Mouse (Mus musculus) liver, adult 2 months (tissue): Measurements from ENCODE around the gene Alpk3. TPM values are rescaled to one million over a fixed set of nuclear protein-coding genes. Genes with fewer than 3 reads are reported as not detected.

ENCODE experiments used
- DNase-seq: peaks from one replicate; pipeline ENCODE4 v3.0.0-alpha.2; 2011; ENCODE audit warnings: low read depth, low spot score; ENCODE audit errors: extremely low read depth
- H3K27ac ChIP-seq: fragments of 200-500 bp; replicated peaks from 2 replicates; pipeline ENCODE4 v1.5.1; 2012; ENCODE audit warnings: low read depth, mild to moderate bottlenecking, control low read depth, inconsistent platforms, low read length; ENCODE audit not compliant: insufficient read depth
- H3K27me3 ChIP-seq: fragments of 200-500 bp; 2 replicates; pipeline ENCODE4 v1.6.1; 2012; ENCODE audit warnings: mild to moderate bottlenecking, moderate library complexity, low read length, inconsistent platforms; ENCODE audit not compliant: control insufficient read depth, insufficient read depth
- H3K36me3 ChIP-seq: fragments of 200-500 bp; 2 replicates; pipeline ENCODE4 v1.6.1; 2012; ENCODE audit warnings: low read length, inconsistent platforms; ENCODE audit not compliant: control insufficient read depth, insufficient read depth
- H3K4me1 ChIP-seq: fragments of 200-500 bp; 2 replicates; pipeline ENCODE4 v1.6.1; 2011; ENCODE audit warnings: low read length; ENCODE audit not compliant: control insufficient read depth, insufficient read depth
- H3K4me3 ChIP-seq: fragments of 200-500 bp; 2 replicates; pipeline ENCODE4 v1.5.1; 2011; ENCODE audit warnings: low read depth, mild to moderate bottlenecking, control low read depth, low read length, moderate library complexity; ENCODE audit not compliant: insufficient read depth
- H3K79me2 ChIP-seq: fragments of 200-500 bp; 2 replicates; pipeline ENCODE4 v1.6.1; 2012; ENCODE audit warnings: inconsistent platforms, mild to moderate bottlenecking, low read length, moderate library complexity; ENCODE audit not compliant: control insufficient read depth, insufficient read depth
- H3K9ac ChIP-seq: fragments of 200-500 bp; 2 replicates; pipeline ENCODE4 v1.6.1; 2012; ENCODE audit warnings: low read depth, mild to moderate bottlenecking, control low read depth, inconsistent platforms, low read length
- CTCF ChIP-seq: fragments of 200-500 bp; IDR thresholded peaks from 2 replicates; pipeline ENCODE4 v1.5.1; 2011; ENCODE audit warnings: low read depth, low read length, control low read depth
- POLR2A ChIP-seq: fragments of 200-500 bp; IDR thresholded peaks from 2 replicates; pipeline ENCODE4 v1.6.1; 2011; ENCODE audit warnings: low read length, control low read depth; ENCODE audit not compliant: insufficient read depth; ENCODE audit errors: extremely low read depth
- WGBS: fragments of 180-500 bp; shearing (Covaris S2); methylation state at CpG from one replicate; pipeline ENCODE4 v1.1.7; 2018; 5-methylcytosine and 5-hydroxymethylcytosine counted together
- polyA plus RNA-seq: library from polyadenylated mRNA; depleted of rRNA; stranded (reverse); fragments of >200 nt; gene quantifications from 2 replicates; pipeline ENCODE4 v1.2.3, GENCODE M21; 2012
- total RNA-seq: library from RNA; depleted of rRNA; stranded (reverse); fragments of >200 nt; gene quantifications from 2 replicates; pipeline ENCODE4 v1.2.3, GENCODE M21; 2014

Alpk3 gene
- total and polyA plus RNA-seq, 2 experiments, result 0.09 TPM; not detected in 1

DNA sequence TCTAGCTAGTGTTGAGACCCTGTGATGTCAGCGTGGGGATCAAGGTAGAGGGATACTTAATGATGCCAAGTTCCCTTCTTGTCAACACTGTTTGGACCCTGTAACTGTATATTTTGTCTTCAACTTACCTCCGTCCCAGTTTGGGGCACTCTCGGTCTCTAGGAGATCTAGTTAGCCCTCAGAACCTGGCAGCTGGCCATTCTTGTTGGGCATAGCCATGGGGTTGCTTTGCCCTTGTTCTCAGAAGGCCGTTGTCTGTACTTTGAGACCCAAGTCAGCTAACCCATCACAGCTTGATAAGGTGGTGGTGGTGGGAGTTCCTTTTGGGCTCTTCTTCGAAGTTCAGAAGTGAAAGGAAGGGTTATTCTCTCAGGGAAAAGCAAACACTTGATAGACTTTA is 7.4 kb upstream of the Alpk3 start:
- Histone ChIP-seq H3K4me3 (no peak overlapping the region), H3K36me3 (no peaks in the 10 kb centered on the region), H3K4me1 (no peaks in the 10 kb centered on the region), H3K79me2 (no peaks in the 10 kb centered on the region), H3K9ac (no peak overlapping the region), H3K27me3 (no peaks in the 10 kb centered on the region), H3K27ac (no peak overlapping the region)
- TF ChIP-seq CTCF (no peak), POLR2A (no peak)
- no peak for DNase-seq
- WGBS, result 80% methylated on average over 5 of the region's 5 CpGs

DNA sequence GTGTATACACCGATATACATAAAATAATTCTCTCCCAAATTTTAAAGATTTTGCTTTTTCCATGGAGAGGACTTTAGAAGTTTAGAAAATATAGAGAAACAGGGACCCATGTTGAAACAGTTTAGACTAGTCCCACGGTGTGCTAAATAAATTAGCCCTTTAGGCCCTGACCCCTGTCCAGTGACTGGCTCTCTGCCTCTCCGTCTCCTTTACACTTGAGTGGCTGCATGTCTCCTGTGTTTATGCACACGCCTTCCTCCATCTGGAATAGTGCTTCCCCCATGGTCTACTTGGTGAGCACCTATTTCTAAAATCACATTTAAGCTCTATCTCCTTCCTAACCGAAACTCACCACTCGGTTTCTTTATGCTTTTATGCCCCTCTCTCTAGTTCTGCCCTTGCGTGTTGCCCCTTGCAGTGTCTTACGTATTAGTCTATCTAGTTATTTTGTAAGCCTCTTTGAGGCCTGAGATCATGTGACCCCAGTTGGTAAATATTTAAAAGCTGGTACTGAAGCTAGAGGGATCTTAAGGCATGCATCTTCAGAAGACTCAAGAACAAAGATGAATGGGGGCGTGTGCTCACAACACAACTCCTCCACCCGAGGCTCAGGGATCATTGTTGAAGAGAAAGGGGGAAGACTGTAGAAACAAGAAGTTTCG is 1.6 kb upstream of the Alpk3 start:
- no peaks in the 10 kb centered on the region for H3K4me1 ChIP-seq
- WGBS, result 86% methylated on average over 11 of the region's 11 CpGs
- no peaks in the 10 kb centered on the region for H3K27me3 ChIP-seq
- no peak overlapping the region for H3K27ac ChIP-seq
- no peak overlapping the region for H3K4me3 ChIP-seq
- H3K9ac ChIP-seq, result no peak overlapping the region
- H3K36me3 ChIP-seq, result no peaks in the 10 kb centered on the region
- DNase-seq, result no peak
- TF ChIP-seq CTCF (no peak), POLR2A (no peak)
- H3K79me2 ChIP-seq, result no peaks in the 10 kb centered on the region

DNA sequence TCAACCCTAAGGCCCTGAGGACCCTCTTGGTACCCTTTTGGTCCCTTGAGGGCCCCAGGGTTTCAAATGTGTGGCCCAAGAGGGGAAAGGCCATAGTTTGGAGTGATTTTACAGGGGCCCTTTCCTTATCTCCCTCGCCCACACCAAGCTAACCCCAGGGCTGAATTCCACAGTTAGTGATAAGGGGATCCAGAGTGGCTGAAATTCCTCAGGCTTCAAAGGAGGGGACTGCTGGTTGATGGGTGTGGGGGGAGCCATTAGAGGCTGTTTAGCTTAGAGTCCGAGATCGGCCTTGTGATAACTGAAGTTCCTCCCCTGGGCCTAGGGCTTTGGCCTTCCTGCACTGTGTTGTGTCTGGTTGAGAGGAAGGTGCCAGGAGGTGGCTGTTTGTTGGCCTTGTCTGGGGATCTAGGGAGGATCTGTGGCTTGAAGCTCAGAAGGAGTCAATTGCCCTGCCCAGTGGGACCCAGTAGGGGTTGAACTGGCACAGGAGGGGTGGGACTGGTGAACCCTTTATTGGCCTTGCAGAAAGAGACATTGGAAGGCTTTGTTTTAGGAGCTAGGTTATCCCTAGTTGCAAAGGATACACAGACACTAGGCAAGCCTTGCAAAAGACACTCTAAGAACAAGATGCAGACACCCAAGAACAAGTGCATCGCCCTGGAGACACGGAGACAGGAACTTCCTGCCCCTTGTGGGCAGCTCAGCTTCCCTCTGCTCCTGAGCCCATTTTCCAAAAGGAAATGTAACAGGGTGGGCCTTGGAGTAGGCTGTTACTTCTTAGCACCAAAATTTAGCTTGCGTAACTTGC is 706 bp downstream of the Alpk3 start:
- WGBS, result 81% methylated on average over 6 of the region's 6 CpGs
- H3K4me1 ChIP-seq, result no peaks in the 10 kb centered on the region
- no peak overlapping the region for H3K9ac ChIP-seq
- no peaks in the 10 kb centered on the region for H3K79me2 ChIP-seq
- H3K36me3 ChIP-seq, result no peaks in the 10 kb centered on the region
- TF ChIP-seq POLR2A (no peak), CTCF (no peak)
- no peaks in the 10 kb centered on the region for H3K27me3 ChIP-seq
- DNase-seq, result no peak
- H3K4me3 ChIP-seq, result no peak overlapping the region
- H3K27ac ChIP-seq, result no peak overlapping the region

DNA sequence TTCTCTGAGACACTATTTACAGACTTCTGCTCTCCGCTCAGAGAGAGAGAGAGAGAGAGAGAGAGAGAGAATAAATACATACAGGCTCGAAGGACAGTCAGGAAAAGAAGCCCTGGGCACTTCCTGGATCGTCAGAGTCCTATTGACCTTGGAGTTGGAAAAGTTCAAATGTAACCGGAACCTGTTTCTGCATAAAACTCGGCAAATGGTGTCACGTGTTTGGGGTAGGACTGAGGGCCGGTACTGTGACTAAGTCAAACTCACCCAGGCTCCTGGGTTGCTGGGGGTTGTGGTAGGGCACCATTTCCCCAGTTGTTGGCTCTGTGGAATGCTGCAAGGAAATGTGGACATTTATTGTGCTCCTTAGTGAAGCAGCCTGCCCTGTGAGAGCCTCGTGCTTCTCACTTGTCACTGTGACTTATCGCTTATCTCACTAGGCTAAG is 1.3 kb downstream of the Alpk3 start:
- DNase-seq, result peak; percentile 63
- Histone ChIP-seq H3K27me3 (no peaks in the 10 kb centered on the region), H3K27ac (no peak overlapping the region), H3K4me1 (no peaks in the 10 kb centered on the region), H3K9ac (no peak overlapping the region), H3K36me3 (no peaks in the 10 kb centered on the region), H3K4me3 (no peak overlapping the region), H3K79me2 (no peaks in the 10 kb centered on the region)
- no peak for TF ChIP-seq CTCF
- WGBS, result 30% methylated on average over 9 of the region's 9 CpGs

DNA sequence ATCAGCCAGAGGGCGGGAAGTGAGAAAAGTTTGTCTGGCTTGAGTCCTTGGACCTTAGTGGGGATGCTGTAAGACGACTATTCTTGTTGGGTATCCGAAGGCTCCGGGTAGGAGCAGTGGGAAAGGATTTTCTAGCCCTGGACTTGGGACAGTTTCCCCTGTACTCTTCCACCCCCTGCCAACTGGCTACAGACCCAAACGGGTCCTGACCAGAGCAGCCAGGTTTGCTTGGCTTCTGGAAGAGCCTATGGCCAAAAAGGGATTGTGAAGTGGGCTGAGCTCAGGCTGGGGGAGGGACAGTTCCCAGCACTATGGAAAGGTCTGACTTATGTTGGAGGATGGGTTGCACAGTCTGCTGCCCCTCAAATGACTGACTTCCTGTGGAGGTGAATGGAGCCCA is 2.0 kb downstream of the Alpk3 start:
- WGBS, result 70% methylated on average over 5 of the region's 5 CpGs
- no peak for DNase-seq

DNA sequence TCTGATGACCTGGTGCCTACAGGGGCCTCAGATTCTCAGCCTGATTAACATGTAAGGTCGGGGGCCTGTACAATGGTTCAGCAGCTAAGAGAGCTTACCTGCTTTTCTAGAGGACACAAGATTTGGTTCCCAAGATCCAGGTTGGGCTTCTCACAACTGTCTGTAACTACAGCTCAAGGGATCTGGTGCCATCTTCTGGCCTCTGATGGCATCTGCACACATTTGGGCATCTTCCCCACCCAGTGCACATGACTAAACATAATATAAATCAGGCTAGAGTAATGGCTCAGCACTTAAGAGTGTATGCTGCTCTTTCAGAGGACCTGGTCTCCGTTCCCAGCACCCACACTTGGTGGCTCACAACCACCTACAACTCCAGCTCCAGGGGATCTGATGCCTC is 3.5 kb downstream of the Alpk3 start:
- peak; percentile 72 for TF ChIP-seq CTCF
- TF ChIP-seq POLR2A, result no peak
- no peak overlapping the region for H3K27ac ChIP-seq
- H3K4me1 ChIP-seq, result no peaks in the 10 kb centered on the region
- DNase-seq, result peak; percentile 60
- H3K36me3 ChIP-seq, result no peaks in the 10 kb centered on the region
- no peaks in the 10 kb centered on the region for H3K27me3 ChIP-seq
- WGBS, result 89% methylated on average over 2 of the region's 2 CpGs
- no peak overlapping the region for H3K9ac ChIP-seq
- H3K79me2 ChIP-seq, result no peaks in the 10 kb centered on the region
- H3K4me3 ChIP-seq, result no peak overlapping the region

More for the DNA sequence above, 2.0 kb downstream of the Alpk3 start:
- Histone ChIP-seq H3K36me3 (no peaks in the 10 kb centered on the region), H3K27ac (no peak overlapping the region), H3K4me3 (no peak overlapping the region), H3K27me3 (no peaks in the 10 kb centered on the region), H3K79me2 (no peaks in the 10 kb centered on the region), H3K9ac (no peak overlapping the region), H3K4me1 (no peaks in the 10 kb centered on the region)
- TF ChIP-seq CTCF (no peak), POLR2A (no peak)
